Mouse (Mus musculus) mouse trophoblast stem cell (cell line): Measurements from ENCODE around the gene Gm21119.
"Not testable (repeated sequence)": the region's sequence is repeated elsewhere in the genome, so short reads cannot be mapped to it uniquely, and the experiment has no call there.

ENCODE experiments used
- in situ Hi-C, 2 experiments: fragments of 300-500 bp; cut with MseI, MboI; formaldehyde crosslinking; loops; 2 replicates in 1 of 2; 3 replicates in 1 of 2; pipeline ENCODE4 v1.15.1; 2025

Gm21119 gene

DNA sequence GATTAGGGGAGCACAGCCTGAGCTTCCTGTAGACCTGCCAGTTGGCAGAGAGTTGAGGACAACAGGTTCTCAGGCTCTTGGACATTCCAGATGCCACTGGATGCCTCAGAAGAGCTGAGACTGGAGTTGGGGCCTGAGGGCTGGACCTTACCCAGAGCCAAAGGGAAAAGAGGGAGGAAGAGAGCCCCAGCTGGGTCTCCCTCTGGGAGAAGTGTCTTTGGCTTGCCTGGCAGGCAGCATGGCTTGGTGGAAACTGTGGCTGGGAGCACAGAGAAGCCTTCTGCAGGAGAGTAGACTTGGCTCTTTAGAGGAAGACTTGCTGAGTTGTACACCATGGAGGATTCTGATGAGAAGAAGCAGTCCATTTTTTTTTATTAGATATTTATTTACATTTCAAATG is 38.3 kb downstream of the Gm21119 start:
- in situ Hi-C loops, result not testable (repeated sequence)

DNA sequence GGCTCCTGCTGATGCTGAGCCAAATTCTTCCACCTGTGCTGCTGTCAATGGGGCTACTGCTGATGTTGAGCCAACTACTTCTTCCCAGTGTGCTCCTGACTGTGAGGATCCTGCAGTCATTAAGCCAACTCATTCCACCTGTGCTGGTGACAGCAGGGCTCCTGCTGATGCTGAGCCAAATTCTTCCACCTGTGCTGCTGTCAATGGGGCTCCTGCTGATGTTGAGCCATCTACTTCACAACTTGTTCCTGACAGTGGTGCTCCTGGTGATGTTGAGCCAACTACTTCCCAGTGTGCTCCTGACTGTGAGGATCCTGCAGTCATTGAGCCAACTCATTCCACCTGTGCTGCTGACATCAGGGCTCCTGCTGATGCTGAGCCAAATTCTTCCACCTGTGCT is 63.7 kb downstream of the Gm21119 start:
- in situ Hi-C loops, result not testable (repeated sequence)
